Mouse (Mus musculus) hindbrain, postnatal 0 days (tissue): ENCODE measurements around the gene Grin3b. TPM values are rescaled to one million over a fixed set of nuclear protein-coding genes. Genes with fewer than 3 reads are reported as not detected.

Experiments
- ATAC-seq: fragments of 200-750 bp; cut with Nextera tagmentation; 2 replicates; pipeline ENCODE4 v1.8.0; 2017; ENCODE audit warnings: mild to moderate bottlenecking, moderate TSS enrichment, moderate library complexity
- DNase-seq: peaks from one replicate; pipeline ENCODE4 v3.0.0-alpha.2; 2015; ENCODE audit warnings: low spot score
- H3K27ac ChIP-seq: fragments of 300-500 bp; sonication (generic); 2 replicates; pipeline ENCODE4 v1.5.1; 2014; ENCODE audit warnings: mild to moderate bottlenecking
- H3K27me3 ChIP-seq: fragments of 300-500 bp; sonication (generic); 2 replicates; pipeline ENCODE4 v1.6.1; 2014; ENCODE audit warnings: low read length, mixed read lengths; ENCODE audit not compliant: insufficient read depth
- H3K36me3 ChIP-seq: fragments of 300-500 bp; sonication (generic); 2 replicates; pipeline ENCODE4 v1.6.1; 2014; ENCODE audit warnings: low read length, mixed read lengths; ENCODE audit not compliant: insufficient read depth
- H3K4me1 ChIP-seq: fragments of 300-500 bp; sonication (generic); 2 replicates; pipeline ENCODE4 v1.6.1; 2014; ENCODE audit warnings: antibody characterized with exemption, low read length, mixed read lengths; ENCODE audit not compliant: insufficient read depth
- H3K4me2 ChIP-seq: fragments of 300-500 bp; sonication (generic); 2 replicates; pipeline ENCODE4 v1.6.1; 2014; ENCODE audit warnings: low read depth, mild to moderate bottlenecking, low read length, moderate library complexity, mixed read lengths
- H3K4me3 ChIP-seq: fragments of 300-500 bp; sonication (generic); 2 replicates; pipeline ENCODE4 v1.5.1; 2014; ENCODE audit warnings: low read length
- H3K9ac ChIP-seq: fragments of 300-500 bp; sonication (generic); replicated peaks from 2 replicates; pipeline ENCODE4 v1.6.1; 2014; ENCODE audit warnings: mild to moderate bottlenecking, low read length, moderate library complexity, mixed read lengths
- H3K9me3 ChIP-seq: fragments of 300-500 bp; sonication (generic); 2 replicates; pipeline ENCODE4 v1.6.1; 2016; ENCODE audit warnings: low read length, mixed read lengths
- CTCF ChIP-seq: IDR thresholded peaks from 2 replicates; pipeline ENCODE4 v1.5.1; 2016; ENCODE audit warnings: antibody characterized with exemption, control low read depth, low read depth
- WGBS: fragments of 180-500 bp; shearing (Covaris S2); extraction: QIAGEN DNeasy Blood & Tissue Kit; methylation state at CpG from one replicate; pipeline ENCODE4 v1.1.7; 2014; 5-methylcytosine and 5-hydroxymethylcytosine counted together
- polyA plus RNA-seq: library from polyadenylated mRNA; unstranded; fragments of >200 nt; fragmentation: Nextera tagmentation; extraction: Ambion mirVana; gene quantifications from 2 replicates; pipeline ENCODE4 v1.2.1, GENCODE M21; 2015
- total RNA-seq: library from RNA; depleted of rRNA; stranded (reverse); fragments of >200 nt; gene quantifications from 2 replicates; pipeline ENCODE4 v1.2.3, GENCODE M21; 2014

Grin3b gene
- total and polyA plus RNA-seq, 2 experiments from 2014 or later, result 0.51 to 0.68 TPM

GRCm38 (mm10) chr10:79936284-79936910 is 34.1 kb upstream of the Grin3b start:
- Histone ChIP-seq H3K4me3 (no peak overlapping the region), H3K27me3 (no peaks in the 10 kb centered on the region), H3K9ac (no peak overlapping the region), H3K9me3 (no peaks in the 10 kb centered on the region), H3K4me2 (no peak overlapping the region), H3K27ac (no peak overlapping the region; the same call in 1 of the 2 replicates), H3K36me3 (no peaks in the 10 kb centered on the region), H3K4me1 (peaks cover 10% of the 10 kb centered on the region)
- no peak for TF ChIP-seq CTCF
- 50% methylated on average over 10 of the region's 10 CpGs for WGBS
- DNase-seq (no peak), ATAC-seq (no peak)

GRCm38 (mm10) chr10:79936911-79937441 is 33.5 kb upstream of the Grin3b start:
- no peak overlapping the region; the same call in 1 of the 2 replicates for H3K27ac ChIP-seq
- no peak overlapping the region for H3K4me3 ChIP-seq
- no peaks in the 10 kb centered on the region for H3K36me3 ChIP-seq
- TF ChIP-seq CTCF, result no peak
- 0 out of 2 replicates have a peak overlapping the region, but pooled peaks have one; percentile 22 for H3K9ac ChIP-seq
- H3K4me2 ChIP-seq, result peak overlapping the region; percentile 39
- peak; percentile 42 for DNase-seq
- peaks cover 10% of the 10 kb centered on the region for H3K4me1 ChIP-seq
- no peaks in the 10 kb centered on the region for H3K9me3 ChIP-seq
- ATAC-seq, result no peak
- WGBS, result 31% methylated on average over 27 of the region's 27 CpGs
- H3K27me3 ChIP-seq, result no peaks in the 10 kb centered on the region

GRCm38 (mm10) chr10:79937775-79938526 is 32.6 kb upstream of the Grin3b start:
- no peak overlapping the region for H3K4me2 ChIP-seq
- 39% methylated on average over 11 of the region's 11 CpGs for WGBS
- H3K9ac ChIP-seq, result no peak overlapping the region
- H3K36me3 ChIP-seq, result no peaks in the 10 kb centered on the region
- peaks cover 5% of the 10 kb centered on the region for H3K4me1 ChIP-seq
- no peaks in the 10 kb centered on the region for H3K9me3 ChIP-seq
- H3K27ac ChIP-seq, result no peak overlapping the region
- ATAC-seq (no peak), DNase-seq (no peak)
- TF ChIP-seq CTCF, result no peak
- H3K27me3 ChIP-seq, result no peaks in the 10 kb centered on the region
- no peak overlapping the region for H3K4me3 ChIP-seq

GRCm38 (mm10) chr10:79940749-79941148 is 29.8 kb upstream of the Grin3b start:
- no peaks in the 10 kb centered on the region for H3K36me3 ChIP-seq
- 72% methylated on average over 7 of the region's 7 CpGs for WGBS
- no peak for TF ChIP-seq CTCF
- no peak for DNase-seq
- no peak overlapping the region for H3K27ac ChIP-seq
- H3K4me2 ChIP-seq, result no peak overlapping the region
- H3K4me3 ChIP-seq, result no peak overlapping the region
- H3K4me1 ChIP-seq, result peaks cover 4% of the 10 kb centered on the region
- H3K9me3 ChIP-seq, result no peaks in the 10 kb centered on the region
- H3K27me3 ChIP-seq, result no peaks in the 10 kb centered on the region
- H3K9ac ChIP-seq, result no peak overlapping the region
- no peak for ATAC-seq

GRCm38 (mm10) chr10:79942988-79943387 is 27.5 kb upstream of the Grin3b start:
- Histone ChIP-seq H3K36me3 (no peaks in the 10 kb centered on the region), H3K4me2 (no peak overlapping the region), H3K4me1 (no peaks in the 10 kb centered on the region), H3K27ac (no peak overlapping the region), H3K9ac (no peak overlapping the region), H3K4me3 (no peak overlapping the region), H3K9me3 (no peaks in the 10 kb centered on the region), H3K27me3 (no peaks in the 10 kb centered on the region)
- ATAC-seq, result no peak
- no peak for TF ChIP-seq CTCF
- WGBS, result 93% methylated on average over 1 of the region's 1 CpGs
- no peak for DNase-seq

GRCm38 (mm10) chr10:79943471-79943901 is 27.0 kb upstream of the Grin3b start:
- no peaks in the 10 kb centered on the region for H3K4me1 ChIP-seq
- no peak overlapping the region for H3K4me3 ChIP-seq
- ATAC-seq, result no peak
- H3K27ac ChIP-seq, result no peak overlapping the region
- H3K9me3 ChIP-seq, result no peaks in the 10 kb centered on the region
- H3K27me3 ChIP-seq, result no peaks in the 10 kb centered on the region
- 74% methylated on average over 9 of the region's 9 CpGs for WGBS
- H3K36me3 ChIP-seq, result no peaks in the 10 kb centered on the region
- TF ChIP-seq CTCF, result no peak
- H3K4me2 ChIP-seq, result no peak overlapping the region
- no peak for DNase-seq
- H3K9ac ChIP-seq, result no peak overlapping the region
